Mouse (Mus musculus) left cerebral cortex, postnatal 36 days (tissue): ENCODE data around the gene Trcg1. TPM values are rescaled to one million over a fixed set of nuclear protein-coding genes. Genes with fewer than 3 reads are reported as not detected.
A peak's percentile ranks its signal among the peaks of the same experiment; 100 is the strongest.

Source experiments
- DNase-seq, 2 experiments: peaks; one replicate each; pipeline ENCODE4 v3.0.0; 2021 to 2022; ENCODE audit warnings: low spot score in 2 of 2, mixed read lengths in 1 of 2
- intact Hi-C: fragments of 180-260 bp; cut with DNase I; formaldehyde crosslinking; loops from one replicate; pipeline ENCODE4 v1.15.1; 2025
- total RNA-seq, 2 experiments: library from RNA; stranded (reverse); gene quantifications; 2 replicates each; pipeline ENCODE4 v1.2.3; 2021

Trcg1 gene
- total RNA-seq, 2 experiments from 2014 or later, result not detected

DNA sequence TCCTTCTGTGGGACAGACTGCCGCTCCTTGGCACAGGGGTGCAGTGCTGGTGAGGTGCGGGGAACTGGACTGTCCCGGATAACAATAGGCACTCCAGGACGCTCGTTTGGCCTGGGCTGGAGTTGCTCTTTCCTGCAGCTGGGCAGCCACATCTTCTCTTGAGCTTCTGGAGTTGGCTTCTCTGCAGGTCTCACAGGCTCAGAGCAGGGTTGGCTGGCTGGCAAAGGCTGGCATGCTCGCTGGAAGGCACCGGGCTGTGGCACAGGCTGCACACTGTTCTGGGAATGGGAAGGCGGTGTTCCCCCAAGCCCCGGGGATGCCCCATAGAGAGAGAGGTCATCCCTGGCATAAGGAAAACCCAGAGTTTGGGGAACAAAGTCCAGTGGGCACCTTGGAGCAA lies 21.3 kb downstream of the Trcg1 start:
- no peak for DNase-seq
- intact Hi-C loops, result no loop called here

GRCm38 (mm10) chr9:57259736-57260135 lies 23.4 kb downstream of the Trcg1 start:
- peak; percentile 79 to 86 for DNase-seq
- intact Hi-C loops, result loop anchor here (1.0 to 10.0 kb wide), 2 partner anchors 174 to 245 kb away; partner anchors contain the start of gene Rpp25

- intact Hi-C loops, result loop anchor here (10.0 kb wide), 1 partner anchor 244 kb away; the partner anchor contains the start of gene Rpp25
- no peak for DNase-seq
These were observed 24.6 kb downstream of the Trcg1 start for GRCm38 (mm10) chr9:57260940-57261339.

DNA sequence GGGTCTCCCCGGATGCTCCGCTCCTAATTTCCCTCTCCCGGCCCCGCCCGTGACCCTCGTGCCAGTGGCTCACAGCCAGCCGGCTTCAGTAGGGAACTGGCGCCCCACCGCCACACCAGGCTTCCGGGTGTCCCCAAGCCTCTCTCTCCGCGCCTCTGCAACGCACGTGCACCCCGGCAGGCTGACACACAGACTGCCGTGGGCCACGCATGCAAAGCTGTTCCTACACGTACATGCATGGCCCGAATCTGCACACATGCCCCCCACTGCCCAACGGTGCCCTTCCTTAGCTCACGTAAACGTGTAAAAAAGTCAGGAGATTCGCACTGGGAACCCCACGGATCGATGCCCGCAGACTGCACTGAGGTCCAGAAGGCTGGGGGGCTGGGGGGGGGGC lies 25.2 kb downstream of the Trcg1 start:
- intact Hi-C loops, result loop anchor here (10.0 kb wide), 1 partner anchor 243 kb away; the partner anchor contains the start of gene Rpp25
- DNase-seq, result peak in 1 of 2 experiments; percentile 51

DNA sequence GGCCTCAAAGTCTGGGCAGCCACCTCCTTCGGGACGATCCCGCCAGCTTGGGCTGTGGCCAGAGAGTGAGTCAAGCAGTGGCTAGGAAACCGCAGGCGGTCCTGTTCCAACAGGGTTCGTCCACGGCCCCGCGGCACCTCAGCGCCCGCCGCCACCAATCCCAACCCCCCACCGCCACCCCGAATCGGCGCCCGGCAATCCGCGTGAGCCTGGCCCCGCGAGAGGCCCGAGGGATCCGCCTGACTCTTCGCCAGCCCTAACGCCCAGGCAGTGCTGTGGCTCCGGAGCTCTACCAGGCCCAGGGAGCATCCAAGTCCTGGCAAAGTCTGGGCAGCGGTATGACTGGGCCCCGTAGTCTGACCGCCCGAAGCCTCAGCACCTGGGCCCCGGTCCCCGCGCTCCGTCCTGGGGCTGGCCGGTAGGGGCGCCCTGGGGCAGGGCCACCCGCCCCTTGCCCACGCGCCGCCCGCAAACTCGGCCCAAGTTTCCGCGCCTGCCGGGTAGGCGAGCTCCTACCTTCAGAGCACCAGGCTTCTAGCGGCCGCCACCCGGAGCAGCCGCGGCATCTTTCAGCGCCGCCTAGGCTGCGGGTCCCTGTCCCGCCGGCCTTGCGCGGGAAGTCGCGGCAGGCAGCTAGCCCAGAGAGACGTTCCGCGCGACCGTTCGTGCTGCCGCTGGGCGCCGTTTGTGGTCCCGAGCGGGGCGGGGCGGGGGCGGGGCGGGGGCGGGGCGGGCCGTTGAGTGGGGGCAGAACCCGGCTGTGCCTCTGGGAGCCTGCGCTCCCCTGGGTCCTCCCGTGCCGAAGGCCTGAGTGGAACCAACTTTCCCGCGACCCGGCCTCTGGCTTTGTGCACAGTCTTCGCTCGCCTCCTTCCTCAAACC lies 25.8 kb downstream of the Trcg1 start, which contains the start of gene 1700017B05Rik:
Gene 1700017B05Rik, minus strand, starts transcription at position 700 of the 882 bp plus-strand sequence.
- intact Hi-C loops, result loop anchor here (10.0 kb wide), 1 partner anchor 243 kb away; the partner anchor contains the start of gene Rpp25
- DNase-seq, result peak; percentile 64 to 67

DNA sequence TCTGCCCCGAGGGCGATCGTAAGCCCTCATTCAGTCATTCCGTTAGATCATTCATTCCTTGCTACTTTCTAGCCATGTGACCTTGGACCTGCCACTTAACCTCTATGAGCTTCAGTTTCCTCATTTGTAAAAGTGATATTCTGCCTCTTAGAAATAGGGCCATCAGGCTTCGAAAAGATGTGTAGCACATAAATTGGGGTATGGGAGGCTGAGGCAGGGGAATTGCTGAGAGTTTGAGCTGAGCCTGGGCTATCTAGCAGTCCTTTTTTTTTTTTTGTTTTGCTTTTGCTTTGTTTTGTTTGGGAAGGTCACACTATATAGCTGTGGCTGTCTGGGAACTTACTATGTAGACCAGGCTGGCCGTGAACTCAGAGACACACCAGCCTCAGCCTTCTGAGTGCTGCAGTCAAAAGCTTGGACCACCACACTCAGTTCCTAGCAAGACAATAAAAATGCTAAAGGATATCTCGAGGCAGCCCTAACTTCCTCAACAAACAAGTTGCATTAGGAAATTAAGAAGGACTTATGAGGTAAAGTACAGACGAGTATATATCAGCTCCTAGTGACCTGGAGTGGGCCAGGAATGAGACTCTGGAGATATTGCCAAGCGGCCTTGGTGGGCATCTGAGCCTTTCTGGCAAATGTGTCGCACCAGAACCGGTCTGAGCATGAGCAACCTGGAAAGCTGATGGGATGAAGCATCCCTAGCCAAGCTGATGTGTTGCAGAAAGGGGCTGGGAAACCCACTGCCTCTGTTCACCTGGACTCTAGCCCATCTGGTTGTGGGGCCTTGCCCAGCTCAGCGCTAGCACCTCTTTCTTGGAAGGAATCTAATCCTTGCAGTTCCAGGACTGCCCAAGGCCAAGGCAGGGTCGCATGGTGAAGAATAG lies 26.7 kb downstream of the Trcg1 start:
- DNase-seq, result no peak
- intact Hi-C loops, result loop anchor here (10.0 kb wide), 1 partner anchor 242 kb away; the partner anchor contains the start of gene Rpp25

DNA sequence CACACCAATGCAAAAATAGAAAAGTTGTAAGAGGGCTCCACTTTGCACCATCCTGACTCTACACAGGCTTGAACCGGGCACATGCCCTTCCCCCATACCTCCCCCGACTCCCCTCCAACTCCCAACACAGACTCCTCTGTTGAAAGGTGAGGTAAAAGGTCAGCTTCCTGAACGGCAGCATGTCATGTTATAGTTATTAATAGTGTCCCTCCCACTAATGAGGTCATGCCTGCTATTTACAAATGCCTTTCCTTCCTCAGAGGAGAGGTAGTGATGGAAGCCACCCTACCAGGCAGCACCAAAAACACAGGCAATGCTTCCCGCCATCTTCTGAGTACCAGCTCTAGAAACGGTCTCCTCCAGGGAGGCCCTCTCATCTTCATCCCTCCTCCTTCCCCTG lies 28.8 kb downstream of the Trcg1 start:
- DNase-seq, result no peak
- intact Hi-C loops, result loop anchor here (10.0 kb wide), 1 partner anchor 240 kb away; the partner anchor contains the start of gene Rpp25

DNA sequence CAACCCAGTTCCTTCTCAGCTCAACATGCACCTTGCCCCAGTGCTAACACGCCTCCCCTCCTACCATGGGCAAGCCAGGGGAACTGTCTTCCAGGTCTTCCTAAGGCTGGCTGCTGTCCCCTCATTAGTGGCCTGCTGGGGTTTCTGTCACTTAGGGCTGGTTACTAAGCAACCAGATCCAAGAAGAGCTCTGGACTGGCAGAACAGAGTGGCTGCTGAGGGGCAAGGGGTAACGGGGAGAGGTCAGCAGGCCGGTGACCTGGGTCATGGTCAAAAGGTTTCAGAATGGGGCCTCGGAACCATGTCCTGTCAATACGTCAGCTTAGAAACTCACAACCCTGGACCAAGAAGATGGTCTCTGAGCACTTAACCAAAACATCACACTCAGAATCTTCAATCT lies 31.1 kb downstream of the Trcg1 start:
- DNase-seq, result no peak

DNA sequence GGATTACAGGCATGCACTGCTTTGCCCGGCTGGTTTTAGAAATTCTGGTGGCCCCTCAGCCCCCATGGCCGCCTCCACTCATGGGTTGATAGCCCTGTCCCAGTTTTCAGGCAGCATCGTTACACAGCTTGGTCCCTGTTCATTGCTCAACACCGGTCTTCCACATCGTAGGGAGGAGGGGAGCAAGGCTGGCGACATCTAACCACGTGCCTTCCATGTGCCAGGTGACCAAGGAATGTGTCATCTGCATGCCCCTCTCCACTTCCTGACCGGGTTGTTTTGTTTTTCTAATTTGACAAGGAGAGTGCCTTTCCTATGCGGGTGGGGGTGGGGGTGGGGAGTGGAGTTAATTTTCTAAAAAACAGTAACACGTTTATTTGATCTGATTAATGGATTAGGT lies 31.7 kb downstream of the Trcg1 start:
- intact Hi-C loops, result loop anchor here (10.0 kb wide), 1 partner anchor 237 kb away; the partner anchor contains the start of gene Rpp25
- DNase-seq, result no peak

More for the DNA sequence above, 31.1 kb downstream of the Trcg1 start:
- intact Hi-C loops, result loop anchor here (10.0 kb wide), 1 partner anchor 237 kb away; the partner anchor contains the start of gene Rpp25

GRCm38 (mm10) chr9:57268575-57268974 lies 32.2 kb downstream of the Trcg1 start:
- intact Hi-C loops, result loop anchor here (10.0 kb wide), 1 partner anchor 236 kb away; the partner anchor contains the start of gene Rpp25
- no peak for DNase-seq

GRCm38 (mm10) chr9:57269384-57269783 lies 33.0 kb downstream of the Trcg1 start:
- intact Hi-C loops, result loop anchor here (10.0 kb wide), 1 partner anchor 235 kb away; the partner anchor contains the start of gene Rpp25
- DNase-seq, result no peak

DNA sequence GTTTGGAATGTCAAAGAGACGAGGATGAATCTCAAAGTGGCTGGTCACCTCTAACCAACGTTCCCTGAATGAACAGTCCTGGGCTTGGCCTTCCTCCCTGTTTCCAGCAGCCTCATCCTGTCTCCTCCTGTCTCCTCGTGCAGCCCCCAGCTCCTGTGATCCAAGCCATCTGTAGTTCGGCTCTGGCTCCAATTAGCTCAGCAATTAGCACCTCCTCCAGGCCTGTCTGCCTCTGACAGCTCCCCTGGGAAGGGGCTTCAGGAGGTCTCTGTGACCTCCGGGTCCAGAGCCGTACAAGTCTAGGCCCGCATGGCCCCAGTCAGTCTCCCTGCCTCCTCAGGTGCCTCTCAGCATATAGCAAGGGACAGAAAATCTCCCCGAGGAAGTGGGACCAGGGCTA lies 34.0 kb downstream of the Trcg1 start:
- intact Hi-C loops, result no loop called here
- DNase-seq, result no peak

DNA sequence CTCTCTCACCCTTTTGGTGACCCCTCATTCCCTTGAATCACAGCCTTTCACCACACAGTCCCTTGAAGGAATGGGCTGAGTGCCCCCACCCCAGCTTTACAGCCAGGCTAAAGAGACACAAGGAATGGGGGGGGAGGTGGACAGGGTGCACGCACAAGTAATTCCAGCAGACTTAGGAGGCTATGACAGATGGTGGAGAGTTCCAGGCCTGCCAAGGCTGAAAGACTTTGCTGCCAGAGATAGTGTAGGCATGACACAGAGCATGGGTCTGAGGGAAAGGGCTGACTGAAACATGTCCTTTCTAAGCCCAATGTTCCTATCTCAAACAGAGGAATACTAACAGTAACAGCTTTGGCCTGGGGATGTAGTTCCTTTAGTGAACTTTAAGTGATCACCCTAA lies 34.7 kb downstream of the Trcg1 start:
- intact Hi-C loops, result no loop called here
- DNase-seq, result no peak

- intact Hi-C loops, result no loop called here
These were observed 35.6 kb downstream of the Trcg1 start for GRCm38 (mm10) chr9:57271837-57272562.

DNA sequence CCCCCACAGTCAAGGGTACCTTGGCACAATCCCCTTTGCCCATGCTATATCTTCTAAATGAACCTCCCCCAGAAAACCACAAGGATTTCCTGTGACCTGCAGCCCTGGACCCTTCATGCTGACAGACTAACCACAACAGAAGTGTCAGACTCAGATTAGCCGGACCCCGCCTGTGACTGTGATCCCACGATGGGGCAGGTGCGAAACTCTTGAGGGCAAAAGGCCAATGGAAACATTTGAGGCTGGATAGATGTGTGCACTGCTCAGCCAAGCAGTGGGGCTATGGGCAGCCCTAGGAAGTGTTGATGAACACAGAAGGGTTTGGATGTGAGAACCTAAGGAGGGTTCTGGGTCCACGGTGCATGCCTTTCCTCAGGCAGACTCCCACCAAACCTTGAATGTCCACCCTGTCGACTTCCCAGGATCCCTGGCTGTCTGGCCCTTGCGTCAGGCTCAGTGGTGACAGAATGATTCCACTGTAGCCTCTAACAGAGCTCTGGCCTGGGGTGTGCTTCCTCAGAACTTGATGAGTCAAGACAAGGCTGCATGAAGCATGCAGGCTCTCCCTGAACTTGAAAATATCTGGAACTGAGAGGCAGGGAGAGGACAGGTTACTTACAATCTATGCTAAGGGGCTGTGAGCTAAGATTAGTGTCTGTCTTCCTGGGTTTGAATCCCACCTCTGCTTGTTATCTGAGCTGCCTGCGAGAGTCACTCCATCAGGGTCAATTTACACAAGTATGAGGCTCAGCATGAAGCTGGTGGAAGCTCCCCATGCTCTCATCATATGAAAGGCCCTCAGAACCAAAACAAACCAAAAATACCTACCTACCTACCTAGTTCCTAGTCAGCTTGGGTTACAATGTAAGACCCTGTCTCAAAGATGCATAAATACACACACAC lies 36.8 kb downstream of the Trcg1 start:
- DNase-seq, result no peak
- intact Hi-C loops, result no loop called here

More at GRCm38 (mm10) chr9:57271837-57272562, 35.6 kb downstream of the Trcg1 start:
- no peak for DNase-seq

DNA sequence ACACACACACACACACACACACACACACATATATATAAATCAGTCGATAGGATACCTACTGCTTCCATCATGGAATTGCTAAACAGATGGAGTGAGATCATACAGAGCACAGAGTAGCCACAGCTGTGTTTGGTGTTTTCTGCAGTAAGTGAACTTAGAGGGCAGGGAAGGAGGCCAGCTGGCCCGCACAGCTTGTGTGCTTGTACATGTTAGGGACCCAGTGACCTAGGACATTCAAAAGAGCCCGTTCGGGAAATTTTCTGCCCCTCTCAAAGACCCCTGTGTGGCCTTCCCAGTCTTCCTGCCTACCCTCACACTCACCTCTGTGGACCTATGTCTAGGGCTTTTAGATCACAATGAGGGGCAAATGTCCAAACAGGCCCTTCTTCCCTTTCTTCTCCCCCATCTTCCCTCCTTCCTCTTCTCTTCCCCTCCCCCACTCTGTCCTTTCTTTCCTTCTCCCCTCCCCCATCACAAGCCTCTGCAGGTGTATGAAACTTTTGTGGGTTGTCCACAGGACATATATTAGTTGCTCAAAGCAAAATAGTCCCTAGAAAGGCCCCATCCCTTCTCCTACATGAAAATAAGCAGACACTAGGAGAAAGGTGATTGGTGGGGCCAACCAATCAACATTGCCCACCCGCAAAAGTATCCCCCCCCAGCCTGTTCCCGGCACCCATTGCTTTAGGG lies 37.6 kb downstream of the Trcg1 start:
- DNase-seq, result no peak
- intact Hi-C loops, result no loop called here

- DNase-seq, result peak in 1 of 2 experiments; percentile 24
- intact Hi-C loops, result no loop called here
These were observed 40.0 kb downstream of the Trcg1 start for GRCm38 (mm10) chr9:57276311-57276710.
